Mouse (Mus musculus) CH12.LX (cell line): ENCODE data around the gene Atxn2l. TPM values are rescaled to one million over a fixed set of nuclear protein-coding genes. Genes with fewer than 3 reads are reported as not detected.

ENCODE experiments used
- DNase-seq: peaks from one replicate; pipeline ENCODE4 v3.0.0-alpha.2; 2013; ENCODE audit errors: extremely low read depth
- H3K27ac ChIP-seq: 2 replicates; pipeline ENCODE4 v1.5.1; 2012; ENCODE audit warnings: low read depth, mild to moderate bottlenecking, control low read depth, moderate library complexity; ENCODE audit not compliant: insufficient read depth
- H3K27me3 ChIP-seq: replicated peaks from 2 replicates; pipeline ENCODE3; 2012; ENCODE audit warnings: inconsistent platforms
- H3K36me3 ChIP-seq, 2 experiments: replicated peaks in 1 of 2; 2 replicates each; pipeline versions ENCODE3 to v1.6.1; 2012; ENCODE audit warnings: inconsistent platforms in 1 of 2, low read length in 1 of 2, mild to moderate bottlenecking in 1 of 2, mixed read lengths in 1 of 2, moderate library complexity in 1 of 2; ENCODE audit not compliant: control insufficient read depth in 1 of 2, insufficient read depth in 1 of 2
- H3K4me1 ChIP-seq, 2 experiments: 2 replicates each; pipeline ENCODE4 v1.6.1; 2012; ENCODE audit warnings: inconsistent platforms in 1 of 2, moderate library complexity in 1 of 2; ENCODE audit not compliant: insufficient read depth in 2 of 2, control insufficient read depth in 1 of 2
- H3K4me2 ChIP-seq: 2 replicates; pipeline ENCODE4 v1.6.1; 2012; ENCODE audit warnings: low read depth, mild to moderate bottlenecking, control low read depth; ENCODE audit not compliant: poor library complexity, insufficient read depth, severe bottlenecking
- H3K4me3 ChIP-seq, 3 experiments: fragments of 150-350 bp in 1 of 3; sonication (generic) in 1 of 3; replicated peaks in 1 of 3; 2 replicates each; pipeline versions ENCODE3 to v1.5.1; 2011 to 2012; ENCODE audit warnings: low read depth in 2 of 3, low read length in 2 of 3, mild to moderate bottlenecking in 2 of 3, moderate library complexity in 2 of 3, control low read depth in 1 of 3, improper control_type of control experiment in 1 of 3, inconsistent platforms in 1 of 3, mixed read lengths in 1 of 3; ENCODE audit not compliant: poor library complexity in 1 of 3
- H3K79me2 ChIP-seq: replicated peaks from 2 replicates; pipeline ENCODE4 v1.6.1; 2012; ENCODE audit warnings: mild to moderate bottlenecking, moderate library complexity; ENCODE audit not compliant: control insufficient read depth, poor library complexity, insufficient read depth, severe bottlenecking; ENCODE audit errors: extremely low read depth
- H3K9ac ChIP-seq: 2 replicates; pipeline ENCODE4 v1.6.1; 2012; ENCODE audit warnings: low read depth, mild to moderate bottlenecking, control low read depth, moderate library complexity; ENCODE audit not compliant: insufficient read depth
- H3K9me3 ChIP-seq: replicated peaks from 2 replicates; pipeline ENCODE3; 2012; ENCODE audit warnings: low read length, inconsistent platforms, mixed read lengths
- BHLHE40 ChIP-seq: IDR thresholded peaks from 2 replicates; pipeline ENCODE4 v1.6.1; 2011; ENCODE audit warnings: mild to moderate bottlenecking, low read depth, low read length, improper control_type of control experiment
- CHD1 ChIP-seq: IDR thresholded peaks from 2 replicates; pipeline ENCODE4 v1.6.1; 2012; ENCODE audit warnings: low read depth, low read length, improper control_type of control experiment, inconsistent platforms
- CHD2 ChIP-seq: IDR thresholded peaks from 2 replicates; pipeline ENCODE4 v1.6.1; 2011; ENCODE audit warnings: low read length, improper control_type of control experiment
- CTCF ChIP-seq, 2 experiments: IDR thresholded peaks in 1 of 2; conservative IDR thresholded peaks in 1 of 2; 2 replicates each; pipeline ENCODE4 v1.5.1; 2011 to 2012; ENCODE audit warnings: low read depth in 2 of 2, low read length in 2 of 2, improper control_type of control experiment in 1 of 2, inconsistent platforms in 1 of 2, mild to moderate bottlenecking in 1 of 2, moderate library complexity in 1 of 2
- ETS1 ChIP-seq: conservative IDR thresholded peaks from 2 replicates; pipeline ENCODE4 v1.6.1; 2012; ENCODE audit warnings: low read depth, mild to moderate bottlenecking, inconsistent platforms, low read length, improper control_type of control experiment, moderate library complexity
- GABPA ChIP-seq: IDR thresholded peaks from 2 replicates; pipeline ENCODE4 v1.6.1; 2012; ENCODE audit warnings: low read depth, low read length, improper control_type of control experiment, inconsistent platforms; ENCODE audit not compliant: insufficient replicate concordance
- IRF4 ChIP-seq: IDR thresholded peaks from 2 replicates; pipeline ENCODE4 v1.6.1; 2014; ENCODE audit warnings: low read depth, mild to moderate bottlenecking, inconsistent platforms, low read length, improper control_type of control experiment
- MAFK ChIP-seq: IDR thresholded peaks from 2 replicates; pipeline ENCODE4 v1.6.1; 2011; ENCODE audit warnings: low read length, improper control_type of control experiment; ENCODE audit not compliant: insufficient replicate concordance
- MXI1 ChIP-seq: IDR thresholded peaks from 2 replicates; pipeline ENCODE4 v1.6.1; 2011; ENCODE audit warnings: mild to moderate bottlenecking, low read depth, low read length, improper control_type of control experiment
- MYC ChIP-seq: IDR thresholded peaks from 2 replicates; pipeline ENCODE4 v1.6.1; 2011; ENCODE audit warnings: low read depth, mild to moderate bottlenecking, improper control_type of control experiment, low read length
- NRF1 ChIP-seq: IDR thresholded peaks from 2 replicates; pipeline ENCODE4 v1.6.1; 2014; ENCODE audit warnings: low read depth, mild to moderate bottlenecking, inconsistent platforms, low read length, improper control_type of control experiment, moderate library complexity
- RCOR1 ChIP-seq: conservative IDR thresholded peaks from 2 replicates; pipeline ENCODE4 v1.6.1; 2012; ENCODE audit warnings: low read depth, mild to moderate bottlenecking, inconsistent platforms, low read length, improper control_type of control experiment
- TCF12 ChIP-seq: IDR thresholded peaks from 2 replicates; pipeline ENCODE4 v1.6.1; 2014; ENCODE audit warnings: low read depth, mild to moderate bottlenecking, inconsistent platforms, low read length, improper control_type of control experiment
- UBTF ChIP-seq: IDR thresholded peaks from 2 replicates; pipeline ENCODE4 v1.6.1; 2012; ENCODE audit warnings: low read depth, mild to moderate bottlenecking, inconsistent platforms, low read length, improper control_type of control experiment, moderate library complexity
- USF2 ChIP-seq: conservative IDR thresholded peaks from 2 replicates; pipeline ENCODE4 v1.6.1; 2011; ENCODE audit warnings: low read depth, low read length, improper control_type of control experiment
- dilution Hi-C: fragments of 300-500 bp; cut with MboI; formaldehyde crosslinking; loops from 2 replicates; pipeline ENCODE4 v1.14.3; 2020; ENCODE audit warnings: low sequenced_read_pairs; ENCODE audit not compliant: extremely low pct_unique_long_range_greater_than_20kb, extremely low pct_ligation_motif_present
- in situ Hi-C: fragments of 300-500 bp; cut with MboI; formaldehyde crosslinking; loops from 3 replicates; pipeline ENCODE4 v1.14.3; 2019; ENCODE audit warnings: low sequenced_read_pairs, low pct_ligation_motif_present, low pct_unique_long_range_greater_than_20kb, mixed read lengths
- polyA plus RNA-seq: library from polyadenylated mRNA; unstranded; fragments of >175 nt; gene quantifications from 2 replicates; pipeline ENCODE4 v1.2.1, GENCODE M21; 2012; ENCODE audit warnings: low read depth; ENCODE audit not compliant: insufficient read length
- total RNA-seq, 2 experiments: library from RNA; depleted of rRNA; stranded (reverse); fragments of 300-350 nt in 1 of 2; fragments of >200 nt in 1 of 2; gene quantifications; 2 replicates each; pipeline ENCODE4 v1.2.3; 2012 to 2014

The Atxn2l gene
- total and polyA plus RNA-seq, 3 experiments, result 16.5 to 122 (median 64.2) TPM

GRCm38 (mm10) chr7:126536466-126536865, 33.2 kb upstream of the Atxn2l start:
- no peak for DNase-seq
- Histone ChIP-seq H3K9ac (no peak overlapping the region), H3K27ac (no peak overlapping the region), H3K79me2 (no peaks in the 10 kb centered on the region), H3K4me2 (no peak overlapping the region), H3K4me1 (peaks cover 0 to 13% of the 10 kb centered on the region in 2 experiments; a peak in 2 of 4 replicates), H3K4me3 (no peak overlapping the region), H3K27me3 (no peaks in the 10 kb centered on the region), H3K36me3 (peaks cover 0 to 4% of the 10 kb centered on the region in 2 experiments), H3K9me3 (no peaks in the 10 kb centered on the region)
- in situ Hi-C loops (no loop called here), dilution Hi-C loops (no loop called here)
- TF ChIP-seq MYC (no peak), UBTF (no peak), BHLHE40 (no peak)

- no peaks in the 10 kb centered on the region for H3K79me2 ChIP-seq
- H3K9ac ChIP-seq, result no peak overlapping the region
- H3K36me3 ChIP-seq, result no peaks in the 10 kb centered on the region
- in situ Hi-C loops, result no loop called here
- no peak overlapping the region for H3K27ac ChIP-seq
- no peak overlapping the region for H3K4me3 ChIP-seq
- dilution Hi-C loops, result no loop called here
- H3K4me1 ChIP-seq, result peaks cover 0 to 13% of the 10 kb centered on the region in 2 experiments; a peak in 2 of 4 replicates
- H3K27me3 ChIP-seq, result no peaks in the 10 kb centered on the region
- no peak for DNase-seq
- H3K9me3 ChIP-seq, result no peaks in the 10 kb centered on the region
- H3K4me2 ChIP-seq, result no peak overlapping the region
- TF ChIP-seq USF2 (no peak), NRF1 (no peak), CHD2 (no peak), IRF4 (no peak), MXI1 (no peak), GABPA (no peak), ETS1 (no peak), MAFK (no peak), RCOR1 (no peak), TCF12 (no peak), CTCF (conservative IDR thresholded peaks at IDR 0.05 in 1 of 2, IDR thresholded peaks at IDR 0.05 in 1 of 2; ENCODE audit: low read depth in 2 of 2, low read length in 2 of 2) (no peak), CHD1 (no peak)
Measured at GRCm38 (mm10) chr7:126535766-126536165, 32.5 kb upstream of the Atxn2l start.

- DNase-seq, result peak; percentile 52
- H3K4me2 ChIP-seq, result no peak overlapping the region
- in situ Hi-C loops, result no loop called here
- H3K27me3 ChIP-seq, result no peaks in the 10 kb centered on the region
- H3K4me1 ChIP-seq, result peaks cover 0 to 13% of the 10 kb centered on the region in 2 experiments; a peak in 2 of 4 replicates
- TF ChIP-seq CTCF (conservative IDR thresholded peaks at IDR 0.05 in 1 of 2, IDR thresholded peaks at IDR 0.05 in 1 of 2; ENCODE audit: low read depth in 2 of 2, low read length in 2 of 2) (no peak), TCF12 (0 out of 2 replicates have a peak, but pooled peaks have one; percentile 26), CHD1 (peak; percentile 98)
- TF ChIP-seq, all 38 proteins: peak for 2
- Histone ChIP-seq H3K4me3 (no peak overlapping the region), H3K9me3 (no peaks in the 10 kb centered on the region), H3K27ac (no peak overlapping the region), H3K36me3 (no peaks in the 10 kb centered on the region), H3K9ac (no peak overlapping the region), H3K79me2 (no peaks in the 10 kb centered on the region)
- dilution Hi-C loops, result no loop called here
Measured at GRCm38 (mm10) chr7:126533434-126533833, 30.2 kb upstream of the Atxn2l start.
